Mouse (Mus musculus): ENCODE measurements around the gene Fam207a.
A peak's percentile ranks its signal among the peaks of the same experiment; 100 is the strongest.

Fam207a gene

GRCm38 (mm10) chr10:77502967-77503922, 12.3 kb downstream of the Fam207a start:
- no peak for DNase-seq (ENCODE audit: low spot score in 2 of 2)

DNA sequence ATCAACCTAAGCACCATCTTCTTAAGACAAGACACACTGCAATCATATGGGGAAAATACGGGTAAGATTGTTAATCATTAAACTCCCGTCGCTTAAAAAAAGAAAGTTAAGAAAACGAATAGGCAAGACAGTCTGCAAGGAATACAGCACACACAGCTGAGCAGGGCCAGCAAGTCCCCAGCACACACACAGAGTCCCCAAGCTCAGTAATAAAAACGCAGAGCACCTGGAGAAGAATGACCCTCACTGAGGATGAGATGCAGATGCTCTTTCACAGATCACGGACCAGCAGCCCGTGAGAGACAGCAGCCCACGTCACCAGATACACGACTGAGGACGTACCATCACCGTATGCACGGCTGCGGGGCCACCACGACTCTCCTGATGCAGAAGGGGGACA, 14.9 kb downstream of the Fam207a start:
- no peak for DNase-seq (ENCODE audit: low spot score in 2 of 2)

DNA sequence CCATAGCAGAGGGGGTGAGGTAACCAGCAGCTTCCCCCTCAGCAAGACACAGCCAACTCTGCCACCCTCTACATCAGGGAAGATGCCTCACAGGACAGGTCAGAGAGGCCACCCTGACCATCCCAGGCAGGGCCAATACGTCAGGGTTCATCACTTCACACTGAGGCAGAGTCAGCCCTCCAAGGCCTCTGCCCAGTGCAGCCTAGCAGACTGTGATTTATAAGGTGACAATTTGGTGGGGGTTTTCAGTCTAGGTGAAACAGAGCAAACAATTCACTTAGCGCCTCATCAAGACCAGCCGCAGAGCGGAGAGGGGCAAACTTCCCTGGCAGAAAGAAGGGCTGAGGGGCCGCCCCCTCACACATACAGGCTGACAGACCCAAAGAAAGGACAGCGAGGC, 17.3 kb downstream of the Fam207a start:
- DNase-seq (ENCODE audit: low spot score in 2 of 2), result no peak

DNA sequence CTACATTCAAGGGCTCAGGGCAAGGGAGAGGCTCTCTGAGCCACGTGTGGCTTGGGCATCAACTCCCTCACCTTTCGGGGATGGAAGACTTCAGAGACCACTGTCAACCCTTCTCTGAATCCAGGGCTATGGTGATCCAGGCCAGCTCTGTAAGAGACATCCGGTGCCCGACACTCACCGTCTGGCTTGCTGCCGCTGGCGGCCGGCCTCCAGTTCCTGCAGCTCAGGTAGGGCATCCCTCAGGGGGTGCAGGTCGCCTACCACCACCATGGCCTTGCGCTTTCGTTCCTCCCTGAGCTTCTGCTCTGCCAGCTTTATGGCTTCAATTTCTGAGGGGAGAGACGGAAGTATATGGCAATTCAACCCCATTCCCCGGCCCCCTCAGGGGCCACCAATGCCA, 18.4 kb downstream of the Fam207a start:
- no peak for DNase-seq (ENCODE audit: low spot score in 2 of 2)

GRCm38 (mm10) chr10:77492885-77493284, 22.7 kb downstream of the Fam207a start:
- DNase-seq (ENCODE audit: low spot score in 2 of 2), result no peak

DNA sequence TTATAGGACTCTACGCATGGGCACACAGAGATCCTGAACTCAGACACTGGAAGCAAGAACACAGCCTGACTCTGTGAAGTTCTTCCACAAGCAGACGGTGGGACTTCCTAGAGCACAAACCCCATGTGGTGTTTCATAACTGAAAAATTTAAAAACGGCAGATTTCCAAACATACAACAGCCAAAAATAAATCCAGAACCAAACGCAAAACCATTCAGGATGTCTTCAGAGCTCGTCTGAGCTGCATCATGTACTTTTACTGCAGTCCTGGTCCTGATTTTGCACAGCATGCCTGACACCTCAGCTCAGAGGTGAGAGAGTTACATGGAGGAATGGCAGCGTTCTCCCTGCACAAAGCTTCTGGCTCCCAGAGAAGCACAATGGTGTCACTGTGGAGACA, 24.0 kb downstream of the Fam207a start:
- DNase-seq (ENCODE audit: low spot score in 2 of 2), result no peak

- DNase-seq (ENCODE audit: low spot score in 2 of 2), result no peak
Measured at GRCm38 (mm10) chr10:77488168-77488567, 27.4 kb downstream of the Fam207a start.

DNA sequence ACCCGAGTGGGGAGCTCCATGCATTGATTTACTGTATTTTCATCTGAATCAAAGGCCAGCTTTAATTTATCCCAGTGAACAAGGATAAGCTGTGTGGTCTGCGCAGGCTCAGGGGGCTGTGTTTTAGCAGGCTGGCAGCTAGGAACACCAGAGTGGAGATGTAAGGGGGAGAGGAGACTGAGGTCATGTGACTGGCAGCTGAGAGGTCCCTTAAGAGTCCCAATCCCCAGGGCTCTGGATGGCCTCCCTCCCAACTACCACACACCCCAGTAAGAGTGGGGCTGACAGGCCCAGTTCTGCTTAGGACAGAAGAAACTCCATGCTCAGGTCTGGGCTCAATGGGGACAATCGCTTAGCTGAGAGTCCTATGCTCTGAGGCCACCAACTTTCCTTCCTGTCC, 29.8 kb downstream of the Fam207a start:
- no peak for DNase-seq (ENCODE audit: low spot score in 2 of 2)

- peak in 1 of 2 experiments; percentile 25 for DNase-seq (ENCODE audit: low spot score in 2 of 2)
Measured at GRCm38 (mm10) chr10:77484205-77484935, 31.2 kb downstream of the Fam207a start.

DNA sequence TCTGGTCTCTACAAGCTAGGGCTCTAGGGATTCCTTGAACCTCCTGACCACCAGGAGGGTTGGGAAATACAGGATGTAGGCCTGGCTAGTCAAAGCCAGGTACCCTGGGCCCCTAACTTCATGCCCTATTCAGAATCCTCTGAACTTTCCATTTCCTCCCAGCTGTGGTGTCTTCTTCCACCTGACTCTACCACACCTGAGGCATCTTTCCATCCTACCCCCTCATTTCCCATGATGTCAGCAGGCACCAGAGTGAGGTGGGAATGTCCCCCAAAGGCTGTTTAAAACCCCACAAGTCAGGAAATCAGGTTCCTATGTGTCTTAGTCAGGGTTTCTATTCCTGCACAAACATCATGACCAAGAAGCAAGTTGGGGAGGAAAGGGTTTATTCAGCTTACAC, 33.8 kb downstream of the Fam207a start:
- DNase-seq (ENCODE audit: low spot score in 2 of 2), result no peak

DNA sequence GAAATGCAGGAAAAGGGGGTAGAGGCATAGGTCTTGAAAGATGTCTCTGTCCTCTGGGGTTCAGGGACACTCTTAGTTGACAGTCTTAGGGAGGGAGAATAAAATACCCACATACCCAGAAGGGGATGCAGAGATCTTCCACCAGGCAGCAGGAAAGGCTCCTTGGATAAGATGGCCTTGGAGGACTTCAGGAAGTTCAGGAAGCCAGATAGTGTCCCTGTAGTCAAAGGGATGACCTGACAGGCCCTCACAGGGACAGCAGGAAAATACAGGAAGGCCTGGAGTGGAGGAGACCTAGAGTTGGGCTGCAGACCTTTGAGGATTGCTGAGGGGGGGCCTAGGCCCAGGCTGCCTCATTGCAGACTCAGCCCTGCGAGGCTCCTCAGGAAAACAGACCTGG, 35.6 kb downstream of the Fam207a start:
- no peak for DNase-seq (ENCODE audit: low spot score in 2 of 2)

GRCm38 (mm10) chr10:77476907-77477306, 38.7 kb downstream of the Fam207a start:
- no peak for DNase-seq (ENCODE audit: low spot score in 2 of 2)

- no peak for DNase-seq (ENCODE audit: low spot score in 2 of 2)
Measured at GRCm38 (mm10) chr10:77472188-77472587, 43.4 kb downstream of the Fam207a start.

GRCm38 (mm10) chr10:77471512-77471911, 44.1 kb downstream of the Fam207a start:
- no peak for DNase-seq (ENCODE audit: low spot score in 2 of 2)

DNA sequence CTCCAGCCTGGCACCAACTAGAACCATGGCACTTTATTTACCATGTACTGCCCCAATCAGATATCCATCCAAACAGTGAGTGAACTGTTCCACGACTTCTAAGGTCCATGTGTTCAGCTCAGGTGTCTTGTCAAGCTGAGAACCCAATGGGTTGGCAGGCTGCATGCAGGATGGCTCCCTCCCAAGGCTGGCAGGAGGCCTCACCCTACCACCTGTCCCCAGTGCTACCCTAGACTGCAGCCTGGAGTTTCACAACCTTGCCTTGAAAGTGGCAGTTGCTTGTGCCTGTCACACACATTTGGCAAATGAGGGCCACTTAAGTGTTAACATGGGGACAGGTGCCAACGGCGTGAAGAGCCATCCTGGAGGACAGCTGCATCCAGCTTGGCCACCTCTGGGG, 44.8 kb downstream of the Fam207a start:
- DNase-seq (ENCODE audit: low spot score in 2 of 2), result no peak

DNA sequence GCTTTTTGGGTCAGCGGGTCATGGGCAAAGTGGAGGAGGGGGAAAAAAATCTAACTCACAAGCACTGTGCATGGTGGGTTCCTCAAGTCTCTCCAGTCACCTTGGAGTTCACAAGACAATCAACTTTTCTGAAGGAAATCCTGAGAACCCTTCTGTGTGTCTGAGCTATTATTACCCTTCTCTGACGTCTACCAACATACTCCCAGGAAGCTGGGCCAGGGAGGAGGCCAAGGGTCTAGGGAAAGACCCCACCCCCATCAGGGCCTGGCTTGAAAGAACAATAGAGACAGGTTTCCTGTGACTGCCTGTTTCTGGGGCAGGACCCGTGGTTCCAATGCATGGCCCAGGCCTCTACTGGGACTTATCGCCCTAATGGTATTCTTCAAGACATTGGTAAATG, 46.9 kb downstream of the Fam207a start:
- DNase-seq (ENCODE audit: low spot score in 2 of 2), result no peak

- DNase-seq (ENCODE audit: low spot score in 2 of 2), result no peak
Measured at GRCm38 (mm10) chr10:77467407-77467806, 48.2 kb downstream of the Fam207a start.

DNA sequence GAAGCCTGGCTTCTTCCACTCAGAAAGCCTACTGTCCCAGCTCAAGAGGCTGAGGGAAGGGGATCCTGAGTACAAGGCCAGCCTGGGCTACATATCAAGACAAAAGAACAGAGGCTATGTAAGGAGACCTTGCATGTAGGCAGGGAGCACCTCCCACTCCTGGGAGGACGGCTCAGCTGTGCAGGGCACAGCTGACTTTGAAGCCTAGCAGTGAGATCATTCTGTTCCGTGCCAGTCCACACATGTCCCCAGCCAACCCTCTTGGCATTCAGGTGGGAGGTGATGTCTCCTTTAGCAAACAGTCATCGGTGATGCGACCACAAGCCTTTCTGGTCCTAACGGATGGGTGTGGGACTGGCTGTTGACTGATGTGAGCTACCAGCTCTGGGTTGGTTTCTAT, 49.7 kb downstream of the Fam207a start:
- no peak for DNase-seq (ENCODE audit: low spot score in 2 of 2)

DNA sequence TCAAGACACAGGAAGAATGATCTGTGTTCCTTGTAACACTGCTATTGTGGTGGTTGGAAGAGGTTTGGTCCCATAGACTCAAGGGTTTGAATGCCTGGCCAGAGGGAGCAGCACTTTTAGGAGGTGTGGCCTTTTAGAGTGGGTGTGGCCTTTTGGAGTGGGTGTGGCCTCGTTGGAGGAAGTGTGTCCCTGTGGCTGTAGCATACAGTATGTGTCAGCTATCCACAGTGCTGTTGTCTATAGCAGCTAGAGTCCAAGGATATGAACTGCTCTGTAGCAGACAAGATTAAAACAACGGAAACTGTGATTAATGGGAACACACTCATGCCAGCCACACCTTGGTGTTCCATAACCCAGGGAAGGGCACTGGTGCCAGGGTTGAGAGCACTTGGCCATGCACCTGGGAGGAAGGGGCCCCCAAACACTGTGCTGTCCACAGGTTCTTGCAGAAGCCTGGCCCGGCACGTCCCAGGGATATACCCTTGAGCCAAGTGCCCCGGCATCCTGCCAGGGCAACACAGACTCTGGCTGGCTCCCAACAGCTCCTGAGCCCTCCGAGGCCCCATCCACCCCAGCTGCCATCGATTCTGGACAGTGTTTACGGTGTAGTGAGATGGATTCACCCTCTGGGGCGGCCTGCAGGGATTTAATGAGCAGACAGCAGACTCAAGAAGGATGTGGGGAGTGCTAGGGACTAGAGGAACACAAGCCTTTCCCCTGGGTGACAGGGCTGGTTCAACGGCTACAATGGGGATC, 51.2 kb downstream of the Fam207a start:
- DNase-seq (ENCODE audit: low spot score in 2 of 2), result peak in 1 of 2 experiments; percentile 25

DNA sequence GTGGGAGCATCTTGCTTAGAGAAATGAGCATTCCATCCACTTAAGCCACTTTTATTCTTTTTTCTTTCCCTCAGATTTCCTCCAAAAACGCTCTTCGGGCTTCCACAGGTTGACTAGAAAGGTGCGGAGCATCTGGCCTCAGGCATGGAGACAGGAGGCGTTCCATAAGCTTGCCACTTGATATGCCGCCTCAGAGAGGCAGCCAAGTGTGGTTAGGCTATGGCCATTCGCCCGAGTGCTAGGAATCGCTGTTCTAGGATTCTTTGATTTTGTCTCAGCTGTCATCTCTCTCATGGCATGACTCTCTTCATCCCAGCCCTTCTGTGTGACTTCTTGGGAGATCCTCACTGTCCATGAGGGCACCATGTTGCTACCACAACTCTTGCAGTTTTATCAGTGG, 54.4 kb downstream of the Fam207a start:
- no peak for DNase-seq (ENCODE audit: low spot score in 2 of 2)

- no peak for DNase-seq (ENCODE audit: low spot score in 2 of 2)
Measured at GRCm38 (mm10) chr10:77457701-77458100, 57.9 kb downstream of the Fam207a start.

DNA sequence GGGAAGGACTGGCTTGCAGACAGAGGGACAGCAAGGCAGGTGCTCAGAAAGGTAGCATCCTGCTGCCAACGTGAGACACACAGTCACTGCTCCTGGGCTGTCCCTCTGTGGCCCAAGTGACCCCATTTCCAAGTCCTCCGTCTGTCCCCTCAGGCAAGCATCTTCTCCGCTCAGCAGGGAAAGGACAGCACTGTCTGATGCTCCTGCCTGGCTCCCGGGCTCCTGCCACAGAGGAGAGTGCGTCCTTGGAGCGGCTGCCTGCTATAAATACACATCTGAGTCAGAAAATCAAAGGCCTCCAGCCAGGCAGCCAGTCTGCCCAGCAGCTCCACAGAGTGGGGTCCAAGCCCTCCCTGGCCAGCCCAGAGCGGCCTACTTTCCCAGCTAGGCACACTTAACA, 59.1 kb downstream of the Fam207a start:
- DNase-seq (ENCODE audit: low spot score in 2 of 2), result no peak

Data from spleen, postnatal 4 days (tissue).